Mouse (Mus musculus) neutrophil, adult 83 days (primary cell): Measurements from ENCODE around the gene Tagap1. TPM values are rescaled to one million over a fixed set of nuclear protein-coding genes. Genes with fewer than 3 reads are reported as not detected.

ENCODE experiments used
- total RNA-seq, 2 experiments: library from RNA; stranded (reverse); gene quantifications; one replicate each; pipeline ENCODE4 v1.2.4; 2023

Tagap1 gene
- total RNA-seq = 10 to 100 TPM; 29.4 to 35.6 TPM

GRCm38 (mm10) chr17:6960776-6961175 is at the start of gene Tagap1:
Gene Tagap1 (minus strand): TSS chr17:6961156.

GRCm38 (mm10) chr17:6978287-6979248 is 17.6 kb upstream of the Tagap1 start, which contains the start of gene Gm49721:
Gene Gm49721 (plus strand): TSS chr17:6978904.

GRCm38 (mm10) chr17:6970334-6970733 is 9.4 kb upstream of the Tagap1 start, which contains the start of gene Rnaset2b:
Gene Rnaset2b (plus strand): TSS chr17:6970634.

GRCm38 (mm10) chr17:6947984-6948768 is 12.8 kb downstream of the Tagap1 start, which contains the start of gene Rsph3b:
Gene Rsph3b (minus strand): TSS chr17:6948682.

Other genes with a start within 250 kb of the Tagap1 start
- gene Ezr, start 178.4 kb downstream of the Tagap1 start, total RNA-seq = 100 to 1,000 TPM; 116 to 126 TPM
- gene Rsph3b, start 12.5 kb downstream of the Tagap1 start, total RNA-seq = 10 to 100 TPM; 14.1 to 14.7 TPM
- 100 to 1,000 TPM; 199 to 217 TPM for gene Rnaset2b, start 9.5 kb upstream of the Tagap1 start, total RNA-seq
- under 1 TPM in 1 of 2 experiments, not detected in 1; 0.35 TPM for gene Gm49721, start 17.7 kb upstream of the Tagap1 start, total RNA-seq
- 1 to 10 TPM; 2.8 to 3.7 TPM for gene Gm1604a, start 64.4 kb upstream of the Tagap1 start, total RNA-seq
- 10 to 100 TPM; 41.8 to 47.5 TPM for gene Rps6ka2, start 209.0 kb upstream of the Tagap1 start, total RNA-seq